Mouse (Mus musculus): ENCODE measurements around the gene Krt7. TPM values are rescaled to one million over a fixed set of nuclear protein-coding genes. Genes with fewer than 3 reads are reported as not detected.

Gene Krt7
- total RNA-seq (2014; rRNA removed), result 0.20 and 0.37 TPM in 2 replicates
- polyA plus RNA-seq (2012; rRNA removed), result 0.29 and 0.31 TPM in 2 replicates

DNA sequence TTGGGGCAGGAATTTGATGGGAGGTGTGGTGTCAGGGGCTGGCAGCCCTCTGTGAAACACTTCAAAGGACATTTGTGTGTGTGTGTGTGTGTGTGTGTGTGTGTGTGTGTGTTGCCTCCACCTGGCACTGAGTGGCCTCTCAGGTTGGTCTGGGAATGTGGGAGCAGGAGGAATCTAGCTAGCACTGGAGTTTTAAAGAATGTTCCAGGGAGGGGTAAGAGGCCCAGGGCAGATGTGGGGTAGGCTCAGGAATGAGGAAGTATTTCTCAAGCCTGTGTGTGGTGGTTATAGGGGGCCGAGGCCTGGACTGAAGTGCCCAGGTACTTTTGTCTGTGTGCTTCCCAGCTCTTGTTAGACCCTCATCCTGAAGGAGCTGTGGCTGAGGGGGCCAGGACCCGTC lies at the start of gene Krt7:
Gene Krt7, plus strand, starts transcription at position 269 of the 400 bp plus-strand sequence.
- H3K27me3 ChIP-seq (ENCODE audit: control insufficient read depth, insufficient read depth, low read length), result peaks cover 5% of the 10 kb centered on the region
- H3K79me2 ChIP-seq (ENCODE audit: control insufficient read depth, insufficient read depth, low read length), result no peaks in the 10 kb centered on the region
- H3K4me1 ChIP-seq (ENCODE audit: control insufficient read depth, insufficient read depth, low read length), result no peaks in the 10 kb centered on the region
- no peak within 1 kb of the TSS for H3K27ac ChIP-seq (replicated peaks; ENCODE audit: insufficient read depth, low read depth, low read length)
- H3K36me3 ChIP-seq (ENCODE audit: control insufficient read depth, insufficient read depth, low read length), result no peaks in the 10 kb centered on the region
- no peak within 1 kb of the TSS for H3K9ac ChIP-seq (ENCODE audit: low read depth, low read length)
- no peak within 1 kb of the TSS; the same call in 1 of the 2 replicates for H3K4me3 ChIP-seq (ENCODE audit: insufficient read depth, low read depth, low read length)
- 36% methylated on average over 2 of the region's 2 CpGs for WGBS
- TF ChIP-seq CTCF (IDR thresholded peaks at IDR 0.05; ENCODE audit: low read depth, low read length), result no peak
- no peak for DNase-seq (ENCODE audit: extremely low read depth, low read depth, low spot score)

DNA sequence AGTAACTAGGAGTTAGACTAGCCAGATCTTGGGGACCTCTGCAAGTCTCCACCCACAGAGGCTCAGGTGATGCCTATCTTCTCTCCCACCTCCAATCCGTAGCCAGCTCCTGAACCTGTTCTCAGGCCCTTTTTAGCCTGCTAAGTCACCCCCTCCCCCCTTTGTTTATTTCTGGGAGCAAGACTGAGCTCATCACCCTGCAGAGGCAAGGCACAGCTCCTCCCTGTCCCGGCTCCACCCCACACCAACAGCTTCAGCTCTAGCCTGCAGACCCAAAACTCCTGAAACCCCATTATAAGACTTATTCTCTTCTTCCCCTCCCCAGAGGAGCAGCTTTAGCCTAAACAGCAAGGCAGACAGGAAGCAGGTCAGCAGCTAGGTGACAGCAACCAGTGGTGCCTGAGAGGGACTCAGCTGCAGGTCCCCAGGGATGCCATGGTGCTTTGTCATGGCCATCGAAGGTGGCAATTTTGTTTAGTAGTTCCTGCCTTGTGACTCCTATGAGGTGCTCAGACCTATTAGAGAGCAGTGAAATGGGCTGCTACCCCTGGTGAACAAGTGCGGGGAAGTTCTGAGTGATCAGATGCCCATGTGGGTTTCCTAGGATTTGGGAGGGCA lies 48.3 kb upstream of the Krt7 start:
- Histone ChIP-seq H3K36me3 (ENCODE audit: control insufficient read depth, insufficient read depth, low read length) (no peaks in the 10 kb centered on the region), H3K27me3 (ENCODE audit: control insufficient read depth, insufficient read depth, low read length) (no peaks in the 10 kb centered on the region), H3K79me2 (ENCODE audit: control insufficient read depth, insufficient read depth, low read length) (no peaks in the 10 kb centered on the region), H3K27ac (replicated peaks; ENCODE audit: insufficient read depth, low read depth, low read length) (no peak overlapping the region), H3K4me3 (ENCODE audit: insufficient read depth, low read depth, low read length) (no peak overlapping the region), H3K4me1 (ENCODE audit: control insufficient read depth, insufficient read depth, low read length) (no peaks in the 10 kb centered on the region), H3K9ac (ENCODE audit: low read depth, low read length) (no peak overlapping the region)
- TF ChIP-seq CTCF (IDR thresholded peaks at IDR 0.05; ENCODE audit: low read depth, low read length) (no peak), POLR2A (IDR thresholded peaks at IDR 0.05; ENCODE audit: extremely low read depth, insufficient read depth, low read length) (no peak)
- 65% methylated on average over 4 of the region's 4 CpGs for WGBS
- no peak for DNase-seq (ENCODE audit: extremely low read depth, low read depth, low spot score)

DNA sequence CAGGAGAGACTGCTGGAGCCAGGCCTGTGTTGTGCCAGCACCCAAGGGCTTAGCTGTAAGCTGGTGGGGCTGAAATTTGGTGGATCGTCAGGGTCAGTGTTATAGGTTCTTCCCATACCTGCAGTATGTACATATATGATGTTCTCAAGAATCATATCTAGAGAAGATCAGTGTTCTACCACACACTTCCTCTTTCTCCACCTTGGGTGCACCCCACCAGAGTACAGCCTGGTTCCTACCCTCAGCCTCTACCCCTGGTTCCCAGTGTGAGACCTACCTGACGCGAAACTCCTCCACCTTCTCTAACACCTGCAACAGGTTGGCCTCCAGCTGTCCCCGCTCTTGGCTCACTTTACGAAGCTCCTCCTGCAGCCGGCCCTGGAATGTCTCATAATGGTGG lies 46.9 kb upstream of the Krt7 start:
- no peak overlapping the region for H3K27ac ChIP-seq (replicated peaks; ENCODE audit: insufficient read depth, low read depth, low read length)
- no peaks in the 10 kb centered on the region for H3K36me3 ChIP-seq (ENCODE audit: control insufficient read depth, insufficient read depth, low read length)
- no peaks in the 10 kb centered on the region for H3K27me3 ChIP-seq (ENCODE audit: control insufficient read depth, insufficient read depth, low read length)
- H3K4me1 ChIP-seq (ENCODE audit: control insufficient read depth, insufficient read depth, low read length), result no peaks in the 10 kb centered on the region
- no peaks in the 10 kb centered on the region for H3K79me2 ChIP-seq (ENCODE audit: control insufficient read depth, insufficient read depth, low read length)
- H3K9ac ChIP-seq (ENCODE audit: low read depth, low read length), result no peak overlapping the region
- TF ChIP-seq CTCF (IDR thresholded peaks at IDR 0.05; ENCODE audit: low read depth, low read length) (no peak), POLR2A (IDR thresholded peaks at IDR 0.05; ENCODE audit: extremely low read depth, insufficient read depth, low read length) (no peak)
- WGBS, result 73% methylated on average over 6 of the region's 6 CpGs
- no peak overlapping the region for H3K4me3 ChIP-seq (ENCODE audit: insufficient read depth, low read depth, low read length)
- DNase-seq (ENCODE audit: extremely low read depth, low read depth, low spot score), result no peak

DNA sequence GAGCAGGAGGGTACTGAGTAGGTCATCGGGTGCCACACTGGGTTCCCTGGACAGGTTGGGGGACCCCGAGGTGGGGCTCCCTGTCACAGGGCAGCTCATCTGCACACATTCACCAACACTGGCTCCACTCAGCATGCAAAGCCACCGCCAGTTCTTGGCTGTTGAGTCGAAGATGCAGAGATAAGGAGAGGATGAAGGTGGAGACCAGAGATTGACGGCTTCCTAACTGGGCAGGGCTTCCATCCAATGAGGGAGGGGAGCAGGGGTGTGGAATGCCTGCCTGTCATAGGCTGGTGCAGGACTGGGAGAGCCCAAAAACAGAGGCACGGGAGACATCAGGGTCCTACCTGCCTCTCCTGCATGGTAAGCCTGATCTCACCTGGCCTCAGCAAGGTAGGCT lies 46.4 kb upstream of the Krt7 start:
- no peak overlapping the region for H3K4me3 ChIP-seq (ENCODE audit: insufficient read depth, low read depth, low read length)
- no peaks in the 10 kb centered on the region for H3K79me2 ChIP-seq (ENCODE audit: control insufficient read depth, insufficient read depth, low read length)
- no peak for DNase-seq (ENCODE audit: extremely low read depth, low read depth, low spot score)
- TF ChIP-seq CTCF (IDR thresholded peaks at IDR 0.05; ENCODE audit: low read depth, low read length) (no peak), POLR2A (IDR thresholded peaks at IDR 0.05; ENCODE audit: extremely low read depth, insufficient read depth, low read length) (no peak)
- no peaks in the 10 kb centered on the region for H3K27me3 ChIP-seq (ENCODE audit: control insufficient read depth, insufficient read depth, low read length)
- H3K9ac ChIP-seq (ENCODE audit: low read depth, low read length), result no peak overlapping the region
- H3K27ac ChIP-seq (replicated peaks; ENCODE audit: insufficient read depth, low read depth, low read length), result no peak overlapping the region
- no peaks in the 10 kb centered on the region for H3K4me1 ChIP-seq (ENCODE audit: control insufficient read depth, insufficient read depth, low read length)
- 39% methylated on average over 6 of the region's 6 CpGs for WGBS
- no peaks in the 10 kb centered on the region for H3K36me3 ChIP-seq (ENCODE audit: control insufficient read depth, insufficient read depth, low read length)

DNA sequence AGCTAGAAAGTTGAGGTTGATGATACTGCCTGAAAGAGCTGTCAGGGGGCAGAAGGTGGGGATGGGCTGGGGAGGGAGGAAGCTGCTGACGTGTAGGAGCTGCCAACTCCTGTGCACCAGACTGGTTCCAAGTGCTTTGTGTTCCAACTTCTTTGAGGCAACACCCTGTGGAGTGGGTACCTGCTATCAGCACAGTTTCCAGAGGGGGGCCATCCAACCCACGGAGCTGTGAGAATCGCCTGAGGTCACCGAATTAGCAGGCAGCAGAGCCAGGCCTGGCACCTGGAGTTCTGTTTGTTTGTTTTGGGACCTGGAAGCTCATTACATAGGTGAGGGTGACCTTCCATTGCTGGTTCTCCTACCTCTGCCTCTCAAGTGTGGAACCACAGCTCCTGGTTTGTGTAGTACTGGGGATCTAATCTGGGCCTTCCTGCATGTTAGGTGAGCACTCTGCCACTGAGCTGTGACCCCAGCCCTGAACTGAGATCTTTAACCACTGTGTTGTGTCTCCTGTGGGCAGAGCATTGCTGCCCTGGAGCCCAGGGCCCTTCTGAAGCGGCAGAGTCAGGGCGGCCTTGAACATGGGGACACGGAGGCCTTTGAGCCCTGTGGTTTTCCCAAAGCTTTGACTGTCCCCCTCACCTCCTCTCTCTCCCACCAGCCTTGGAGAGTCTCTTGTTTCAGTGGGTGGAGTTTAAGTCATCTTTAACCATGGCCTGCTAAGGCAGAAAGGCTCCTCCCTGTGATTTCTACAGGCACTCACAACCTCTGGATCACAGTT lies 45.8 kb upstream of the Krt7 start:
- H3K79me2 ChIP-seq (ENCODE audit: control insufficient read depth, insufficient read depth, low read length), result no peaks in the 10 kb centered on the region
- no peak for DNase-seq (ENCODE audit: extremely low read depth, low read depth, low spot score)
- H3K4me3 ChIP-seq (ENCODE audit: insufficient read depth, low read depth, low read length), result no peak overlapping the region
- no peak for TF ChIP-seq POLR2A (IDR thresholded peaks at IDR 0.05; ENCODE audit: extremely low read depth, insufficient read depth, low read length)
- H3K27me3 ChIP-seq (ENCODE audit: control insufficient read depth, insufficient read depth, low read length), result no peaks in the 10 kb centered on the region
- no peak overlapping the region for H3K27ac ChIP-seq (replicated peaks; ENCODE audit: insufficient read depth, low read depth, low read length)
- H3K36me3 ChIP-seq (ENCODE audit: control insufficient read depth, insufficient read depth, low read length), result no peaks in the 10 kb centered on the region
- 56% methylated on average over 7 of the region's 7 CpGs for WGBS
- no peaks in the 10 kb centered on the region for H3K4me1 ChIP-seq (ENCODE audit: control insufficient read depth, insufficient read depth, low read length)
- H3K9ac ChIP-seq (ENCODE audit: low read depth, low read length), result no peak overlapping the region

DNA sequence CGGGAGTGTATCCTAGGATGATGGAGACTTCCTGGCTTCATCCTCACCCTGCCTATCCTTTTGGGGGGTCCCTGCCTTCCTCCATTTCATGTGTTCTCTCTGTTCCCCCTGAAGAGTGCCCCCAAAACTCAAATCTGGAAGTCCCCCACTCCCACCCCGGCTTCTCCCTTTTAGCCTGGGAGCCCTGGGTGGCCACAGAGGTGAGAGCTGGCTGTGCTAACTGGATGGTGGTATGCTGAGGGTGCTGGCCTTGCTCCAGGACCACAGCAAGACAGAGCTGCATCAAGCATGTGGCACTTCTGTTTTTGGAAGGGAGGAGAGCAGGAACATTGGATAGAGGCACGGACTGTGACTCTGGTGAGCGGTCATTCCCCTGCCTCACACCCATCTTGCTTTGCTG lies 45.1 kb upstream of the Krt7 start:
- Histone ChIP-seq H3K36me3 (ENCODE audit: control insufficient read depth, insufficient read depth, low read length) (no peaks in the 10 kb centered on the region), H3K4me1 (ENCODE audit: control insufficient read depth, insufficient read depth, low read length) (no peaks in the 10 kb centered on the region)

More for the DNA sequence above, 45.1 kb upstream of the Krt7 start:
- WGBS, result 64% methylated on average over 4 of the region's 4 CpGs
- TF ChIP-seq CTCF (IDR thresholded peaks at IDR 0.05; ENCODE audit: low read depth, low read length), result no peak
- no peak for TF ChIP-seq POLR2A (IDR thresholded peaks at IDR 0.05; ENCODE audit: extremely low read depth, insufficient read depth, low read length)
- Histone ChIP-seq H3K79me2 (ENCODE audit: control insufficient read depth, insufficient read depth, low read length) (no peaks in the 10 kb centered on the region), H3K4me3 (ENCODE audit: insufficient read depth, low read depth, low read length) (no peak overlapping the region), H3K27ac (replicated peaks; ENCODE audit: insufficient read depth, low read depth, low read length) (no peak overlapping the region), H3K27me3 (ENCODE audit: control insufficient read depth, insufficient read depth, low read length) (no peaks in the 10 kb centered on the region), H3K9ac (ENCODE audit: low read depth, low read length) (no peak overlapping the region)
- DNase-seq (ENCODE audit: extremely low read depth, low read depth, low spot score), result no peak
